Mouse (Mus musculus) hindbrain, embryonic 10.5 days (tissue): ENCODE measurements around the gene 5031439G07Rik. TPM values are rescaled to one million over a fixed set of nuclear protein-coding genes. Genes with fewer than 3 reads are reported as not detected.

Experiments used
- polyA plus RNA-seq: library from polyadenylated mRNA; unstranded; fragments of >200 nt; fragmentation: Nextera tagmentation; extraction: Ambion mirVana; gene quantifications from 2 replicates; pipeline ENCODE4 v1.2.1, GENCODE M21; 2016

5031439G07Rik gene
- polyA plus RNA-seq, 1 experiment from 2014 or later: 11.2 TPM

Other genes starting within 250 kb of the 5031439G07Rik start
- 10.7 and 30.8 TPM in 2 replicates for gene Phf21b, start 132.5 kb downstream of the 5031439G07Rik start, polyA plus RNA-seq
- 0.90 and 1.2 TPM in 2 replicates for gene Gm29666, start 68.5 kb downstream of the 5031439G07Rik start, polyA plus RNA-seq
- gene Nup50, start 65.1 kb downstream of the 5031439G07Rik start, polyA plus RNA-seq: 62.0 and 69.7 TPM in 2 replicates
- gene Upk3a, start 28.6 kb upstream of the 5031439G07Rik start, polyA plus RNA-seq: 0.15 and 0.47 TPM in 2 replicates
- gene Fam118a, start 40.4 kb upstream of the 5031439G07Rik start, polyA plus RNA-seq: 29.6 and 37.2 TPM in 2 replicates
- gene Smc1b, start 143.4 kb upstream of the 5031439G07Rik start, polyA plus RNA-seq: 0.15 TPM in 1 of 2 replicates, not detected in the other
- gene Ribc2, start 143.5 kb upstream of the 5031439G07Rik start, polyA plus RNA-seq: 0.77 and 1.3 TPM in 2 replicates
- gene Fbln1, start 217.4 kb upstream of the 5031439G07Rik start, polyA plus RNA-seq: 157 and 168 TPM in 2 replicates